Mouse (Mus musculus) adrenal gland, adult 18-20 months (tissue): ENCODE measurements around the gene Itpripl2. TPM values are rescaled to one million over a fixed set of nuclear protein-coding genes. Genes with fewer than 3 reads are reported as not detected.

Experiments used
- DNase-seq, 2 experiments: peaks; one replicate each; pipeline ENCODE4 v3.0.0; 2021 to 2022; ENCODE audit warnings: low spot score in 2 of 2
- total RNA-seq, 2 experiments: library from RNA; stranded (reverse); gene quantifications; 1 replicate in 1 of 2; 2 replicates in 1 of 2; pipeline ENCODE4 v1.2.3; 2021

Itpripl2 gene
- total RNA-seq, 2 experiments from 2014 or later: 13.2 to 14.3 TPM

DNA sequence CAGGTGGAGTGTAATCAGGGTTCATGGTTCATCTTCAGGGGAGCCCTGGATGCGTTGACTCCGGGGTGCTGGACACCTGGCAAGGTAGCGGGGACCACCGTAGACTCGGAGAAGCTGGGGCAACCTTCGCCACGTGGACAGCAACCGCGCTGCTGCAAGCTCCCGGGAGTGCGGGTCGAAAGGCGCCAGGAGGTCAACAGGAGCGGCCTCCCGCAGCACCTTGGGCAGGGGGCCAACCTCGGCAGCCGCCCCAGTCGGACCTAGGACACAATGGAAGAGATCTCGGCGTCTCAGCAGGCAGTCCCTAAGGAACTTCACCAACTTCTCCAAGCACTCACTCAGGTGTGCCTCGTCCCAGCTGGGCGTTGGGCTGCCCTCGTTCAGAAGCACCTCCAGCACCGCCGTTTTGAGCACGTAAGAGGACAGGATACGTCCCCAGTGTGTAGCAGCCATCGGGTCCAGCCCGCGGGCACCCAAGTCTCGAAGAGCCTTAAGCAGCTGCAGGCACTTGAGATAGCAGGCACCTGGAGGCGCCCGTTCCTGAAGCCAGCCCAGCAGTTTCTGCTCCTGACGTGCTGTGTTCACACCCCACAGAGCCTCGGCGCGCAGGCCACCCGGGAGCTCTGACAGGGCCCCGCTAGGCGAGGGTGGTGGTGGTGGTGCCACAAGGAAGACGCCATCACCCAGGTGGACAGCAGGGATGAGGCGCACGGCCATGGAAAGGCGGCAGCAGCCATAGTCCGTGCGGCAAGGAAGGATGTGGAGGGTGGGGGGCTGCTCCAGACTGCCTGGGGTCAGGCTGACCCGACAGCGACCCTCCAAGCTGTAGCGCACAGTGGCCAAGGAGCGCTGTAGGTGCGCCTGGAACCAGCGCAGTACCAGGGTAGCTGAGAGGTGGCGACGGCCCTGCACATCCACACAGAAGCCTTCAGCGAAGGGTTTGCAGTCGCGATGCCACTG lies 1.8 kb downstream of the Itpripl2 start:
- DNase-seq: peak in 1 of 2 experiments; percentile 30

- DNase-seq: no peak
Observed at GRCm38 (mm10) chr7:118488060-118488664, 3.6 kb downstream of the Itpripl2 start.

DNA sequence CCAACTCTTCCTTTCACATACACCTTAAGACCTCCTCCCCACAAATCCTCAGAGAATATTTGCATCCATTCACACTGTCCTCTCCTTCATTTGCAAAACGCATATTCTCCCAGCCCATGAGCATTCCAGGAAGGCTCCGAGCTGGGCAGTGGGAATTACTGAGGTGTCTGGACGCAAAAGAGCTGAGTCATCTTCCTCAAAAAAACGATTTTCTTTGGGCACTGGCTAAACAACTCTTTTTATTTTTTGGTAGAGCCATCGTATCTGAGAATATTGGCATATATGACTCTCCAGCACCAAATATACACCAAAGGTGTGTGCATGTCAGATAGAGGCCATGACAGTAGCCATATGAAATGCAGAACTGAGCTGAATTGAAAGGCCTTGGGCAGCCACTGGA lies 4.9 kb downstream of the Itpripl2 start:
- no peak for DNase-seq

DNA sequence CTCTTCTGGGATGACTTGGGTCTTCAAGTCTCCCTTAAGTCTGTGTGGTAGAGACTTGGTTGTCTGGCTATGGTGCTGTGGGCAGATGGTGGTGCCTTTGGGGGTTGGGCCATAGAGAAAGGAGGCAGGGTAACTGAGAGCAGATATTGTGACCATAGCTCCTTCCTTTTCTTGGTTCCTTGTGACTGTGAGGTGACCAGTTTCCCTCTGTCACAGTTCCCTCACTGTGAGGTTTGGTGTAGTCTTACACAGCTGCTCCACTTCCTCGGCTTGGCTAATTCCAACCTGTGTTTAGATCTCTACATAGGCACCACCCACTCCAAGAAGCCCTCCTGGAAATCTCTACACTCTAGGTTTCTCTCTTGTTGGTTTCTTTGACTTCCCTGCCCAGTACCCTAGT lies 7.8 kb downstream of the Itpripl2 start:
- no peak for DNase-seq

GRCm38 (mm10) chr7:118482001-118482400 lies 9.8 kb downstream of the Itpripl2 start:
- no peak for DNase-seq

DNA sequence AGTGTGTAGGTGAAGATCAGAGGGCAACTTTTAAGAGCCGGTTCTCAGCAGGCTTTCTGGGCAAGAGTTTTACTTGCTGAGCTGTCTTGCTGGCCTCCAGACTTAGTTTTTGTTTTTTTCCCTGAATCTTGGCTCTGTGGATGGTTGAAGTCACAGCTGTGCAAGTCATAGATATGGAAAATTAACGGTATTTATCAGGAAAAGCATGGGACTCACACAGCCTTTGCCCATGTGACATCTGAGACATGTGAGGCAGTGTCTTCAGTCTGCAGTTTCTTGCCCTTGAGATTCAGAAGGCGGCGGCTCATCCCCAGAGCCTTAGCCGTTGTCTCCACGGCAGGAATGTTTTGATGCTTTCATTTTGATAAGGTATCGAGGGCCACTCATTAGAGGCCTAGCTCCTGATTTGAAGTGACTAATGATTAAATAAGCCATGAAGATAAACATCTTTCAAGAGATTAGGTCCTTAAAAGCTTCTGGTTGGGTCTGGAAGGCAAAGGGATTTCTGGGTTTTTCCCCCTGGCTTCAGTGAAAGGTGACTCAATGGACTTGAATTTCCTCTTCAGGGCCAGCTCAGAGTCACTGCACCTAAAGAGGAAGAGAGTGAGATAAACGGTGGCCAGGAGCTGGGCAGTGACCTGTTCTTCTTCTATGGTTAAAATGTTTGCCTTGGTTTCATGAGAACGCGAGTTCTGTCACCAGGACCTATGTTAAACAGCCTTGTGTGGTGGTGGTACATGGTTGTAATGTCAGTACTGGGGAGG lies 10.5 kb downstream of the Itpripl2 start:
- DNase-seq: no peak

DNA sequence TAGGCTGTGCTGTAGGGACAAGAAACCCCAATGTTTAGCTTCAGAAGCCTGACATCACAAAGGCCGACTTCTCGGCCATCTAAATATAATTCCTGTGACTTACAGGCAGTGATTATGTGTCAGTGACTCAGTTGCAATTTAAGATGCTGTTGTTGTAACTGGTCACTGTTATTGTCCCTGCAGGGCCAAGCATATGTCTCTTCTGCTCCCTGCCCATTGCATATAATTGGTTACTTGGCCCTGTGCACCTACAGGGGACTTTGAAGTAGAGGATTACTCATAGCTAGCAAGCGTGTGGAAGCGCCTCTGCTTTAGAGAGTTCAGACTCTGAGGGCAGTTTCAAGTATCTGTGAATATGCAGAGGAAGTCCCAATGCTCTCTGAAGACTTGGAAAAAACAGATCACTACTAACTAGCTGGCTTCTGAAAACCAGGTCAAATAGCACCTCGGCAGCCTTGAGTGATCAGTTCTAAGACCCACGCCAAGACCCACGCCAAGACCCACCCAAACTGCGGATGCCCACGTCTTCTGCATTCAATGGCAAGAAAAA lies 11.5 kb downstream of the Itpripl2 start:
- no peak for DNase-seq

DNA sequence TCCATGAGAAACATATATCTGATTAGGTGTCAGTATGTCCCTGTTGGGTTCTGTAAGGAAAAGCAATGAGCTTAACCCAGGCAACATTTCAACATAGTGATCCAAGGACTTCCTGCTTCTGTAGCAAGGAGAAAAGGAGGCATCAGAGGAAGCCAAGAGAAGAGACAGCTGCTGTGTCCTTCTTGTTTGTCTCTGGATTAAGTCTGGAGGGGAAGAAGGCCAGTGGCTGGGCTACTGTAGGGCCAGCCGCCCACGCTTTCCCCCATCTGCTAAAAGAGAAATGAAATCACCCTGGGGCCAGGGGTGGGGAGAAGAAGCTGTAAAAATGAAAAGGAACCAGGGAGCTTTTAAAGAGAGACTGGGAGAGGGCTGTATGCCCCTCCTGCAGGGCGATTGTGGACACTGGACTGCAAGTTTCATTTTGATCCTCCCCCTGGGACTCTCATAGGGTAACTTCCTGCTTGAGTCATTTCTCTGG lies 12.9 kb downstream of the Itpripl2 start:
- no peak for DNase-seq

- no peak for DNase-seq
Observed at GRCm38 (mm10) chr7:118476428-118476827, 15.3 kb downstream of the Itpripl2 start.

- no peak for DNase-seq
Observed at GRCm38 (mm10) chr7:118475008-118475705, 16.6 kb downstream of the Itpripl2 start.

- DNase-seq: no peak
Observed at GRCm38 (mm10) chr7:118472886-118473285, 18.9 kb downstream of the Itpripl2 start.

GRCm38 (mm10) chr7:118468060-118468459 lies 23.7 kb downstream of the Itpripl2 start:
- no peak for DNase-seq

DNA sequence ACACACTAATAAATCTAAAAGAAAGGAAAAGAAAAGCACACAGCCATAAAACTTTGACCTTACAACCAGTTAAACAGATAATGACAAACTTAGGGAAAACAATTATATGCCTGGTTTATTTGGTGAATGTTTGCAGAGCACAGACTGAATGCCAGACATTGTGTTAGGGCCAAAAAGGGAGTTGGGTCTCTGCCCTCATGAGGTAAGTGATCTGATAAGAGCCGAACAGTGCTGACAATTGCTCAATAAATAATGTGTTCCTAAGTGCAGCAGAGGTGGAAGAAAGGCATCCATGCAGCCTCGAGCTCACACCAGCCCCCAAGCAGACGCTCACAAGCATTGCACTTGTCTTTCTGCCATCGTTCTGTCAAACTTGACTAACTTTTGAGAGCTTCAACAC lies 27.3 kb downstream of the Itpripl2 start:
- DNase-seq: no peak

GRCm38 (mm10) chr7:118462818-118463762 lies 28.7 kb downstream of the Itpripl2 start:
- no peak for DNase-seq

GRCm38 (mm10) chr7:118461400-118462136 lies 30.2 kb downstream of the Itpripl2 start:
- no peak for DNase-seq

DNA sequence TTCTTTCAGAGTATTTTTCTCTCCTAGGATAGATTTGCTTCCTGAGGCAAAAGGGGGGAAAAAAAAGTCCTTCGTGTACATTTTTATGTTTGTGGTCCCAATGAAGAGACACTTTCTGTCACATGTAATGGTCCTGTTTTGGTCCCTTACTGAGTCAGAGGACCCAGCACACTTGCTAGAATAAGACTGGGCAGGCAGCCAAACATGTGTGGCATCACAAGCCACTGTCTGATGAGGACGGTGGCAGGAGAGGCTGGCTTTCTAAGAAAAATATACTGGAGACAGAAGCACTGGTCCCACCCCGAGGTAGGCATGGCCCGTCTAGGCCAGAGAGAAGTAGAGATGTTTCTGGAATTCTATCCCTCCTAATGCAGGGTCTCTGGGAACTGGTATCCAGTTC lies 38.1 kb downstream of the Itpripl2 start:
- DNase-seq: no peak

GRCm38 (mm10) chr7:118452940-118453339 lies 38.8 kb downstream of the Itpripl2 start:
- no peak for DNase-seq

DNA sequence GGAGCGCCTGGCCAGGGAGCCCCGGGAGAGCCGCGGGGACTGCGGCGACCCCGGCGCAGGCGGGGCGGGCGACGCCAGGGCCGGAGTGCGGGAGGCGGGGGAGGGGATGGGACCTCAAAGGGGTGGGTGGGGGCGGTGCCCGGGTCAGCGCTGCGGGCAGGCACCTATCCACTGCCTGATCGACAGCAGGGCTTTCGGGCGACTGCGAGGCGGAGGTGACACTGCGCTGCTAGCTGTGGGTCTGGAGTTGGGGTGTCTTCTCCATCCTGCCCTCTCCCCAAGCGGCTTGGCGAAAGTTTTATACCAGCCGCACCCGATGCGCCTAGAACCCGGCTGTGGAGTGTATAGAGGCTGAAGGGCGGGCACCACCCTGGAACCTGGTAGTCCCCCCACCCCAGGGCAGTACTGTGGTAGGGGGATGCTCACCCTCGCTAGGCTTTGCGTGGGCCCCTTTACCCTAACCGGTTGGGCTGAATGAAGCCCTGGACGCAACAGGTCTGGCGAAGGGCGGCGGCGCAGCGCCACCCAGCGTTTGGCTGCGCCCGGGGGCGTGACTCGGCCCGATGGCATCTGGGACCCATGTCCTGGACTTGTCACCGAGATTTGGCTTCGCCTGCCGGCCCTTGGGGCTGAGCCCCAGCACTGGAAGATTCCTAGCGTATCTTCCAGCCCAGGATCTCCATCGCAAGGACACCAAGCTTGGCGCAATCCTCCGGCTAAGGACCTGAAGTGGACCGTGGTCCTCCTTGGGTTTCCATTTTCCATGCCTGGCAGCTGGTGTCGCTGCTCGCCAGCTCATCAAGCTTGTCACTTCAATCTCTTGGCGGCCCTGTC lies 43.4 kb downstream of the Itpripl2 start, which contains the start of gene Syt17:
Syt17 (minus strand) TSS at position 89 of the 834 bp plus-strand sequence.
- DNase-seq: peak; percentile 69 to 74
